Mouse (Mus musculus) cortical plate, adult 2 months (tissue): ENCODE results near the gene Obp2b.
"Not testable (repeated sequence)": the region's sequence is repeated elsewhere in the genome, so short reads cannot be mapped to it uniquely, and the experiment has no call there.

Experiments
- CTCF ChIP-seq: fragments of 200-500 bp; IDR thresholded peaks from 2 replicates; pipeline ENCODE4 v1.5.1; 2011; ENCODE audit warnings: mild to moderate bottlenecking, control low read depth, low read length; ENCODE audit not compliant: insufficient read depth; ENCODE audit errors: extremely low read depth
- POLR2A ChIP-seq: fragments of 200-500 bp; IDR thresholded peaks from 2 replicates; pipeline ENCODE4 v1.6.1; 2011; ENCODE audit warnings: mild to moderate bottlenecking, low read length, control low read depth; ENCODE audit not compliant: insufficient read depth; ENCODE audit errors: extremely low read depth

- TF ChIP-seq CTCF, POLR2A: not testable (repeated sequence)
These were observed 27.0 kb upstream of the Obp2b start for GRCm38 (mm10) chr2:25709791-25710190.
